Mouse (Mus musculus) erythroid progenitor cell, adult 5-6 weeks (primary cell): ENCODE data around the gene Frzb. TPM values are rescaled to one million over a fixed set of nuclear protein-coding genes. Genes with fewer than 3 reads are reported as not detected.

Source experiments
- ATAC-seq: replicated peaks from 2 replicates; pipeline ENCODE4 v1.8.0; 2016; ENCODE audit warnings: moderate number of reproducible peaks, mild to moderate bottlenecking, moderate TSS enrichment, inconsistent platforms; ENCODE audit not compliant: poor library complexity, low FRiP score, severe bottlenecking
- total RNA-seq, 2 experiments: library from RNA; stranded (forward) in 1 of 2; stranded (reverse) in 1 of 2; fragments of 150-400 nt in 1 of 2; fragments of 186-747, 209-891 nt in 1 of 2; gene quantifications; 2 replicates each; pipeline versions ENCODE4 v1.2.3 to v1.2.4; 2015 to 2017; ENCODE audit warnings: low replicate concordance in 2 of 2

Gene Frzb
- total RNA-seq, 2 experiments from 2014 or later, result not detected

DNA sequence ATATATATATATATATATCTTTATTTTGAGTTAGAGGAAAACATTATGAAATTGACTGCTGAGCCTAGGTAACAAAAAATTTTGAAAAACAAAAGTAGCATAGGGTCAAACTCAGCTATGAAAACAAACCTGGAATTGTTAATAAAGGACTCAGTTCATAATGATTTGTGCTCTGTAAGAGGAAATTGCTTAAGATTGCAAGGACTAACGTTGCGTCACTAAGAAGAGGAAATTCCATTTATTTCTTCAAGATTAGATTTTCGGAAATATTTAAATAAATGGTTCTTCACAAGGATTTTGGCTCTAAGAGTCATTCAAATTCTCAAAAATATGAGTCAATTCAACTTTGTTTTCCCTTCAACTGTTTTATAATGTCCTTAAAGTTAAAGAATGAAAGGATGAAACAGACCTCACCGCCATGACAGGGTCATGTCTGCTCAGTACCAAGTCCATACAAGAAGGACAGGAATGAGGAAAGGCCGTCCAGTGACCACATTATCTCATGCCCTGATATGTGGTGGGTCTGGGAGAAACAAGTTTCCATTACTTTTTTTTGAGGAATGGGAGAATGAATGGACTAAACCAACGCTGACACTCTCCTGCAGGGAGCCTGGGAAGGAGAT is 14.1 kb downstream of the Frzb start:
- ATAC-seq, result no peak

DNA sequence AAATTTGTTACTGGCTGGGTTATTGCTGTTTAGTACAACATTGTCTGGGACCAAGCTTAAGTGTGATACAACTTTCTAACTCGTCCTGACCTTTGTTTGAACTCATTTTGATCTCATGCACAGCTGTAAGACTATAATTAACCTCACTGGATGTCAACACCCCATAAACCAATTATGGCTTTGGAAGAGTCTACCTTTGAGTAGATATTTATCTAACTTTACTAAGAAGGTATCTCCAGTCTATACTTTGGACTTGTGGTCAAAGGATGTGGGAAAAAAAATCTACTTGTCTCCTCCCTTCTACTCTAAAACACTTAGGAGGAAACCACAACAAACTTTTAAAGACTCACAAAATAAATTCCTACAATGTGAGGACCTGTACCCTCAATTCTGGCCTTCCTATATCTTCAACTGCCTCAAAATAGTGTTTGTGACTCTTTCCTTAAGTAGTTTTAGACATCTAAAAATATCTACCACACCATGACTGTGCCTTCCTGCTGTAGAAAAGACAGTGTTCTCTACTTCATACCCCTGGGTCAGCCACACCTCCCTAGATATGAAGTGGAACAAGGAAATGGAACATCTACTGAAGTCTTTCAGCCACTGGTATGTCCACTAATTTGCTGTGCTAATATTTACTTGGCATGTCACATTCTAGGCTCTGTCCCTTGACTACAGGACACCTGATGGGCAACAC is 16.9 kb downstream of the Frzb start:
- ATAC-seq, result no peak

DNA sequence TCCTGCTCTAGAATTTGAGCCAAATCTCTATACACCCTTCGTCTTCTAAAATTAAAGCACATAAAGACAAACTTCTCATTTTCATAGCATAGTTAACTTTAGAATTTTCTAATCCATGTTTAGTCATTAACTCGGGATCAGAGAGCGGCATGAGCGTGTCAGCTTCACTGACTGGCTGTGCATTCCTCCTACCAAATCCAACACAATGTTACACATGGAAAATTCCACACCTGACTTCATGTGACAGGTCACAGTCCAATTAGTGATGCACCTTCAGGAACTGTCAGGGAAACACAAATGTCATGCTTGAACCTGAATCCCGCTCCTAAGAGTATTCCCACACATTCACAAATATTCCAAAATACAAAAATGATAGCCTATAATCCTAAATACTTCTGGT is 24.3 kb downstream of the Frzb start:
- no peak for ATAC-seq

DNA sequence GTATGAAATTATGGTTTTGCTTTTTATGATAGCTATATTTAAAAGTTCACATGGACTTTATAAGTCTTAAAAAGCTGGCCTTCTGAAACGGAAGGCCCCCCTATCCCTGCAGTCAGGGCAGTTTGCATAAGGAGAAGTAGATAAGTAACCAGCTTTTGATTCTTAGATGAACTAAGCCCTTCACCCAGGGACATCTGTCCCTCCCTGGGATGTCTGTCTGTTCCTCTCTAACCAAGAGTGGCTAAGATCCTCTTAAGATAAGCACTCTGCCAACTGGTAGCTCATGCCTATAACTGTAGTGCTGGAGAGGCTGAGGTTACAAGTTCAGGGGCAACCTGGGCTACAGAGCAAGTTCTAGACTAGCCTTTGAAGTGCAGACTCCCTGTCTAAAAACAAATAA is 25.4 kb downstream of the Frzb start:
- ATAC-seq, result no peak

DNA sequence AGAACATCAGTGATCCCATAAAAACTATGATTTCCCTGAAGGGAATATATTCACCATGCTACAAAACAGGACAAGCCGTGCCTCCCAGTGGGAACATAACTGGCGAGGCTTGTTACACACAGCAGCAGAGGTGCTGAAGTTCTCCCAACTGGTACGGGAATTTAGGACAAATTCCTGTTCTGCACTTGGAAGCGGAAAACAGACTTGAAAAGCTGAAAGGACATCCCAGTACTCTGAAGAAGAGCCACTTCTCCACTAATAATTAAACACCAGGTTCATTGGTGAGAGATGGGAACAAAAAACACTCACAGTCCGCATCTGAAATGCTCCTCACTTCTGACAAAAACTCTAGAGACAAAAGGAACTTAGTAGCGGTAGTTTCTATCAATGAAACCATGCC is 31.1 kb downstream of the Frzb start:
- no peak for ATAC-seq

DNA sequence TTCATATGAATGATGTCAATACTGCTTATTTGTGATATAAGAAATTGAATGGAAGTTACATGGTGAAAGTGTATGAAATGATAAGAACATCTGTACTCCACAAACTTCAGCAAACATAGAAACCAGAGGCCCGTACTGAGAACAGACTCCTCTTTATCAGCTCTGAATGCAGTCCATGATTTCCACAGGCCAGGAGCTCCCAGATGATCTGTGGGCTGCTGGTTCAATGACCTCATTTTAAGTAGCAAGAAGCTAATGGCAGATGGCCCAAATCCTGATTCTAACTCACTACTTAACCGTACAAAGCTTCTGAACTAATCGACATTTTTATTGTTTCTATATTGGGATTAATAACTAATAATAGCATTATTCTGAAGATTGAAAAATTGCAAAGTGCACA is 33.0 kb downstream of the Frzb start:
- ATAC-seq, result no peak

DNA sequence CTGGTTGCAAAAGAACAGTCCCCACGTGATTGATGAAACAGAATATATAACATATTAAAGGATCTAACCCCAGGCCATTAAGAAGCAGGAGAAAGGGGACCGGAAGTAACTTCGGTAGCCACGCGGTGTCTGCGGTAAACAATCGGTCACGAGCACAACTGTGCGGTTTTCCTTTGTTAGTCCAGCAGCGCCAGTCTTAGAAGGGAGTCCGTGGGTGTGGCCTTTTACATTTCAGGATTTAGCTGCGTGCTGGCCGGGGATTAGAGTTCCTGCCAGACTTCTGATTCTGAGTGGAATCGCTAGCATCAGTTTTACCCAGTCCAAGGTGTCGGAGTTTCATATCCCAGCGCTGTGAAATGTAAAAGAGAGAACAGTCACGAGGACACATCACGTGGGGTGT is 34.3 kb downstream of the Frzb start:
- no peak for ATAC-seq

DNA sequence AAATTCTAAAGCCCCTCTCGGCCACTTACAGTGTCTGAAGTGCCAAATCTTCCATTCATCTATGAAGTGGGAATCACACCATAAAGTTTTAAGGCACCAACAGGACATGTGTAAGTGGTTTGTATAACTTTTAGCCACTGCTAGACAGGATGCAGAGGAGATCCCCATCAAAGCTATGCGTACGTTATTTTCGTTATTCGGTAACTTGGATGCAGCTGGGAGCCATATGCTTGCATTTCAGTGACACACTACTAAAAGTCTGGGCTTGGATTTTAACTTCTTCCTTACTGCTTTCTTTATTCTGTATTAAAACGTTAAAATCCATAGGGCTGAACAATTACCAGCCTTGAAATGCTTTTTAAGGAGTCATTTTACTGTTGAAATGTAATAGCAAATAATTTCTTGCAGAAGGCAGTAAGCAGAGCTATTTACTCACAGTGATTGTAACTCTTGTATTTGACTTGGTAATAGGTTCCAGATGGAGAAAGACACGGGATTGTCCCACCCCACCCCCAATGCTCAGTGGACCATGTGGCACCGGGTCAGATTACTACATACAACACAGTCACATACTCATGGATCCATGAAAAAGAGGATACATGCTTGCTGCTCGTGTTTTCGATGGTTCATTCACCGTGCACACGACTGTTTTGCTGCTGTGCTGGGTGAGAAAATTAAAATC is 37.4 kb downstream of the Frzb start:
- no peak for ATAC-seq

DNA sequence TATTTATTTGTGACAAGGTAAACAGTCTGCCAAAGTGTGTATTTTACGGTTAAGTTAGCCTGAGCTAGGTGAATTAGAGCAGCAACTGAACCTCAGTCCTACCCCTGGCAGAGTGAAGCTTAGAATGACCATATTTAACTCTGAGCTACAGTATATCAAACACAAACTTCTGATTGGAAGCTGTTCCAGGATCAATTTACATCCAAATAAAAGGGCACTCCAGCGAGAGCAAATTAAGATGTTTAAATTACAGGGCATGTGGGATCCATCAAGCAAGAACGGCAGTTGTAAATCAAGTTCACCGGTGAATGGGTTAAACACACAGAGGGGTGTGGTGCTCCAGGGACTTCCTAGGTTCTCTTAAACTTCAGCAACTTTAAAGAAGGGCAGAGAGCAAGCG is 42.7 kb downstream of the Frzb start:
- ATAC-seq, result no peak

DNA sequence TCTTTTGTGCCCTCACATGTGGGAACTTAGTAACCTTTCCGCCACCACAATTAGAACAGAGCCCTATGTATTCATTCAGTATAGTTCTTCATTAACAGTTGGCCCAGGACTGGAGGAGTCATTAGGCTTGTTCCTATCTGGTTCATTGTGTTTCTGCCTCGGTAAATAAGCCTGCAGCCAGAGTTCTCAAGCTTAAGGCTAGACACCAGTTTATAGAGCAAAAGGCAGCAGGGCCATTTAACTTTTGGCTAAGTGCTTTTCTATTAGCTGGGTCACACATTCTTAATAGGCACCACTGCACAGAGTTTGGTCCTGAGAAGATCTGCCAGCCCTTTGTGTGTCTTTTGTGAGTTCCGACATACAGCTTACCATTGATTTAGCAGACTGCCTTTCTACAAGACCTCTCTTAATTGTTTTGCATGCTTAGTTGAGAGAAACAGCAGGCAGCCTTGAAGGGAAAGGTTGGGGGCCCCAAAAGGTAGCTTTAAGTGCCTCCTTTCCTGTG is 48.8 kb downstream of the Frzb start:
- ATAC-seq, result no peak

DNA sequence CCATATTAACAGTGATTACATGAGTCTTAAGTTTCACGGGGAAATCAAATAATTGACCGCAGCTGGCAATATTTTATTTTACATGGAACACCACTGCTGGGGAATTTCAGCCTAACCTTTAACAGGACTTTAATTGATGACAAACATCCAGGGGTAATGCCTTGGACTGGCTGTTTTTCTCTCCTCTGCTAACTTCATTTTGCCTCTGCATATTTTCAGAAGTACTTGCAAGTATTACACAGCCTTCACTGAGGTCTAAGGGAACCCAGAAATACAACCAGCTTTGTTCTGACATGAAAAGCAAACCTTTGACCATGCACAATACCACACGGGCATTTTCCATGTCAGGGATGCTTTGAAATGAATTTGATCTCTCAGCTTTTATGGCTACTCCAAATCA is 50.6 kb downstream of the Frzb start:
- ATAC-seq, result no peak

DNA sequence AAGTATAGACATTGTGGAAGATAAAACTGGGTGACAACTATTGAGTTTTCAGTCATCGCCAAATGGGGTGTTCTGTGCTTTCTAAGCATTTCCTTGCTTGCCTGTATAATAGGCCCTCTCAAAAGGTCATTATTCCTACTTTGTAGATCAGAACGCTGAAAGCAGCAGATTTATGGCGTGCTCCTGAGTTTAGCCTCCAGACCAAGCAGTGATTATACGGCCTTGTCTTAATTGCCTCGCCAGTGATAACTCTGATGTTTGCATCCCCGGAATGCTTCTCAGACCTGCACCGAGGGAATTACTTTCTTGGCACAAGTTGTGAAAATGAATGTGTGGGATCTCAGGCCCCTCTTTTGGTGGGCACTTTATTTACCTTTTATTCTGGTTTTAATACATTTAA is 51.4 kb downstream of the Frzb start:
- ATAC-seq, result no peak

DNA sequence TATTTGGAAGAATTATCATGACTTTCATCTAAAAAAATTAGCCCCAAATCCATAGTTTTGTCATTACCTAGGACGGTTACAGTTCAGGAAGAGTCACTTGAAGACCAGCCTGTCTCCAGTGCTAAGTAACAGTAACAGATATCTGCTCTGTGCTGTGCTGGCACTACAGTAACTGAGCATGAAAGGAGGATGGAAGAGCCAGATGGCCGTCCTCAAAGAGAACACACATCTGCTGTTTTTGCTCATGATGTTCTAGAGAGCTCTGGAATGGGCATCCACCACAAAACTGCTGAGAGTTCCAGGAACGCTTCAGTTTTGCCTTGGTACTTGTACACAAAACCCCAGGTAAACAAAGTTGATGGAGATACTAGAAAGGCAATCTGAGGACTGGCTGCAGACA is 59.1 kb downstream of the Frzb start:
- ATAC-seq, result no peak

DNA sequence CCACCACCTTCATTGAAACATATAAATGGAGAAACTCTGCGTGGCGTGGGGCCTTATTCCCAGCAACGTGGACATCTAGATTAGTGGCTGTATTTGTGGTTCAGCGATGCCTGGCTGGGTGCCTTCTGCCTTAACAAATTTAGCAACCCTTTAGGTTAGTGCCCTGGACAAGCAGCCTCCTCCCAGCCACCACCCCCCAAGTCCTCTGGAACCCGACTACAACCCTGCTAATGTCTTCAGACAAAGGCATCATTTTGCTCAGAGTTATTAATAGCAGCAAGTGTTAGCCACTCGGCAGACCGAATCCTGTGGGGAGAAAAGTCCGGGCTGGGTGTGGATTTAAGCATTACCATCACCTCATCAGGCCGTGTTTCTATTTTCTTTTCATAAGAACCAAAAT is 59.8 kb downstream of the Frzb start:
- no peak for ATAC-seq

DNA sequence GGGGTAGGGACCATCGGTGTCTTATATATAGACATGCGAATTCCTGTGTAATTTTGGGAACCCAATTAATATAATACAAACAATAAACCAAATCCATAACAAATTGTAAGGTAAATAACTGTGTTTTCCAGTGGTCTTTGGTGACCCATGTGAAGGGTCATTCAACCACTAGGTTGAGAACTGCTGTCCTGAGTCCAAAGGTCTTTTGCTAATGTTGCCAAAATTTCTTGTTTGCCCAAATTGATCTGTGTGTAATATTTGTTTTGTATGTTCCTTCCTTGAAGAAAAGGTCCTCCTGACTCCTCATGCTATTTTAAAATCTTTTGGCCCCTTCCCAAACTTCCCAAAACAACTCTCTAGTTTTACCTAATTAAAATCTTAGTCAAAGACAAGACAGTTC is 61.2 kb downstream of the Frzb start:
- ATAC-seq, result no peak

DNA sequence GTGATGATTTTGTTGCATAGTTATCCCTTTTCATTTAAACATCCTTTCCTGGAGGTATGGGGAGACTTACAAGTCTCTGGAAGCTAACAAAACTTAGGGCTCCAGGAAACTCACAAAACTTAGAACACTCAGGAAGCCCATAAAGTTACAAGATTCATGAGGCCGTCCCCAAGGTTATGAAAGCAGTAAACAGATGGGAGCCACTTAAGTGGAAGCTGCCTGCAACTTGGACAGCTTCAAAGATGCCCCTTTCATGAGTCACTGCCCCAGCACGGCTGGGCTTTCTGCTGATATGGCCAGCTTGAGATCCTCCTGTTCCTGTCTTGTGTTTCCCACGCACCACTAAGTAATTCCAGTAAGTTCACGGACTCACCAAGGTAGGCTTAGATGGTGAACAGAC is 63.0 kb downstream of the Frzb start:
- ATAC-seq, result no peak

DNA sequence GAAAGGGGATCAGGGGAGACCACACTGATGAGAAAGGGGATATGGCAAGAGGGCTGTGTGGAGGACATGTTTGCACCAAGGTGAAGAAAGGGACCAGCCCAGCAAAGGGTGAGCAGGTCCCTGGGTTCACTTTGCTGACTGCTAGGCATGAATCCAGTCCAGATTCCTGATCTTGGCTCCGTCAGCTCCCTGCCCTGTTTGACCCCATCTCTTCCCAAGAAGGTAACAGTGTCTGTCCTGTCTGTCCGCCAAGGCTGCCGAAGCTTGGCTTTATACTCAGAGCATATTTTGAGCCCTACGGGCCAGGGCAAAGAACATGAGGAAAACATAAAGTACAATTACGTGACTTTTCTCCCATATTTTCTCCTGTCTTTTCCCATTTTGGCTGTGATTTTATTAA is 67.6 kb downstream of the Frzb start:
- ATAC-seq, result no peak

DNA sequence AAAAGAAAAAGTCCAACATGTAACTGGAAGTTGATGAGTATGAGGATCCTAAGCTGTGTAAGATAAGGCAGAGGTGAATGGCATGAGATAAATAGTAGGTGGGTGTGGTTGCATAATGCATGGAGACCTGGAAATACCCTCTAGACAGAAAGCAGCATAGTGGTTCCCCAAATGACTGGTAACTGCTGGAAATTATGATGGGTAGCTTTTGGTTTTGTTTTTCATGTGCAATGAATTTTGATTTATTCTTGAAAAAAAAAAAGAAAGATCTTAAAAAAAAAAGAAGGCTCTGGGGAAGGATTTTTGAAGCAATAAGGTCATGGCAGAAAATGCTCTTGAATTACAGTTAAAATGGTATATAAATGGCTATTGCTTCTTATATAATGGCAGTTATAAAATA is 72.5 kb downstream of the Frzb start:
- ATAC-seq, result no peak

DNA sequence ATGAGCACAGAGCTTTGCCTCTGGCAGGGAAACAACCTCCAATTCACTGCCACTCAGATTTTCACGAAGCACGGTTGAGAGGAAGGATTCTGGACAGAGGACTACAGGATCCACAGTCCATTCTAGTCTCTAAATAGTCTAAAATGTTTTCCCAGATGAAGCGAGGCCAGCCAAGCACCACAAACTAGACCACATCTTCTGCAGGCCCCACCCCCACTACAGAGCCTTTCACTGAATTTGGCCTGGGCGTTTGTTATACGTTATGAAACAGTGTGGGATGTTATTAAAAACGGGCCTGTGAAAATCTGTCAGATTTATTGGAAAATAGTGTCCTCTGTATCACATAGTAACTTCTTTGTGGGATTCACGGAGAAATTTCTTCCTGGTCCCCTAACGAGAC is 76.0 kb downstream of the Frzb start:
- ATAC-seq, result no peak
